Mouse (Mus musculus) ES-Bruce4 (cell line): Measurements from ENCODE around the gene Zfp787.
"Not testable (repeated sequence)": the region's sequence is repeated elsewhere in the genome, so short reads cannot be mapped to it uniquely, and the experiment has no call there.

ENCODE experiments used
- CTCF ChIP-seq: IDR thresholded peaks from one replicate; pipeline ENCODE4 v1.8.1; 2011; ENCODE audit warnings: low read depth, low read length
- EP300 ChIP-seq: IDR thresholded peaks from 2 replicates; pipeline ENCODE4 v1.6.1; 2011; ENCODE audit warnings: low read depth, low read length; ENCODE audit not compliant: insufficient read depth

GRCm38 (mm10) chr7:6174365-6174987, 18.7 kb upstream of the Zfp787 start:
- not testable (repeated sequence) for TF ChIP-seq CTCF, EP300
